In the genomic region with DNA sequence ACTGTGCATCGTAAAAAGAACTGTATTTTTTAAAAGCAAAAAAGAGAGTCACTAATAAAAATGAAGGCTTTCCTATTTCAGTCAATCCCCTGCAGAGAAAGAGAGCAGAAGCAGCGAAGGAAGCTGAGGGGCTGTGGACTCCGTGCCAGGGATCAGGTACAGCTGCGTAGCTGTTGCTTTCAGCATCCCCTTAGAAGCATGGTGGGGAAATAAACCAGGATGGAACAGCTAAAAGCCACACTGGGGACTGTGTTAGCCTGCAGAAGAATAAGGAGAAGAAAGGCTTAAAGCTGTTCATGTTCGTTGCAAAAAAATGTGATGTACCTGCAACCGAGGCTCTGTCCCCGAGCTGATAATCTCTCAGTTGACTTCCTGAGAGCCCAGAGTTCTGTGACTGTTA, we compare ENCODE assay signal across 26 mouse cellular contexts.
DNase-seq lines count a peak whose midpoint lies in the region; ATAC-seq and TF ChIP-seq lines count a peak whose summit lies in the region.
"Had no signal": no experiment of that assay in that cellular context is flagged by ENCODE, and none has a peak within 500 bp of the region (broad histone marks: within the 10 kb centered on the region; RNA-seq: fewer than 3 reads in every experiment).

No protein-coding gene starts in this region.

- no peaks in the 10 kb centered on the region for H3K36me3 ChIP-seq in limb, embryonic 13.5 days
- H3K36me3 ChIP-seq in limb, embryonic 10.5 days = no peaks in the 10 kb centered on the region
- H3K36me3 ChIP-seq in neural tube, embryonic 14.5 days (ENCODE audit: control insufficient read depth, insufficient read depth, low read length) = no peaks in the 10 kb centered on the region
- no peaks in the 10 kb centered on the region for H3K36me3 ChIP-seq in heart, embryonic 11.5 days (ENCODE audit: control insufficient read depth, insufficient read depth, low read length)
- H3K36me3 ChIP-seq: embryonic facial prominence, embryonic 13.5 days; forebrain, embryonic 12.5 days; heart, embryonic 15.5 days; hindbrain, embryonic 15.5 days; intestine, embryonic 15.5 days; liver, embryonic 15.5 days had no signal

- H3K4me1 ChIP-seq in limb, embryonic 13.5 days = peaks cover 28% of the 10 kb centered on the region
- peaks cover 23% of the 10 kb centered on the region for H3K4me1 ChIP-seq in limb, embryonic 10.5 days
- H3K4me1 ChIP-seq in neural tube, embryonic 14.5 days (ENCODE audit: control insufficient read depth, insufficient read depth, low read length) = no peaks in the 10 kb centered on the region; the same call in 1 of the 2 replicates
- H3K4me1 ChIP-seq in heart, embryonic 11.5 days (ENCODE audit: control insufficient read depth, insufficient read depth, low read length) = no peaks in the 10 kb centered on the region
- H3K4me1 ChIP-seq: embryonic facial prominence, embryonic 13.5 days; forebrain, embryonic 12.5 days; heart, embryonic 15.5 days; intestine, embryonic 15.5 days; liver, embryonic 15.5 days had no signal

- H3K9me3 ChIP-seq in limb, embryonic 13.5 days = no peaks in the 10 kb centered on the region
- H3K9me3 ChIP-seq in limb, embryonic 10.5 days (replicated peaks) = no peaks in the 10 kb centered on the region
- no peaks in the 10 kb centered on the region for H3K9me3 ChIP-seq in neural tube, embryonic 14.5 days (ENCODE audit: control insufficient read depth, low read length)
- H3K9me3 ChIP-seq in heart, embryonic 11.5 days (replicated peaks; ENCODE audit: control insufficient read depth, low read length) = no peaks in the 10 kb centered on the region
- H3K9me3 ChIP-seq: embryonic facial prominence, embryonic 13.5 days; forebrain, embryonic 12.5 days; heart, embryonic 15.5 days; hindbrain, embryonic 15.5 days; intestine, embryonic 15.5 days; liver, embryonic 15.5 days had no signal

- no peak overlapping the region for H3K9ac ChIP-seq in limb, embryonic 13.5 days
- no peak overlapping the region for H3K9ac ChIP-seq in neural tube, embryonic 14.5 days (replicated peaks; ENCODE audit: low read depth, low read length)
- H3K9ac ChIP-seq in heart, embryonic 11.5 days (ENCODE audit: low read depth, low read length) = no peak overlapping the region
- H3K9ac ChIP-seq: embryonic facial prominence, embryonic 13.5 days; forebrain, embryonic 12.5 days; heart, embryonic 15.5 days; hindbrain, embryonic 15.5 days; intestine, embryonic 15.5 days; liver, embryonic 15.5 days; lung, embryonic 14.5 days had no signal

- ATAC-seq in limb, embryonic 13.5 days (ENCODE audit: low FRiP score, low read depth) = no peak
- ATAC-seq in neural tube, embryonic 14.5 days (ENCODE audit: low read depth) = peak; percentile 51; the same call in 1 of the 2 replicates
- ATAC-seq in heart, embryonic 11.5 days (replicated peaks; ENCODE audit: insufficient number of reproducible peaks, low FRiP score, low TSS enrichment) = no peak
- ATAC-seq: CD4-positive, CD25-positive, alpha-beta regulatory T cell, adult 4 months; intestine, embryonic 15.5 days had no signal

- 33% methylated on average over 7 of the region's 7 CpGs for WGBS in limb, embryonic 13.5 days
- 83% methylated on average over 7 of the region's 7 CpGs for WGBS in limb, embryonic 10.5 days
- WGBS in neural tube, embryonic 14.5 days = 60% methylated on average over 7 of the region's 7 CpGs
- 69% methylated on average over 7 of the region's 7 CpGs for WGBS in heart, embryonic 11.5 days (ENCODE audit: insufficient replicate concordance)

- intact Hi-C loops in gastrocnemius, adult 2 months (cut with DNase I) = no loop called here

- no peaks in the 10 kb centered on the region for H3K27me3 ChIP-seq in limb, embryonic 13.5 days
- H3K27me3 ChIP-seq in limb, embryonic 10.5 days (ENCODE audit: low read depth, poor library complexity, severe bottlenecking) = no peaks in the 10 kb centered on the region
- H3K27me3 ChIP-seq in neural tube, embryonic 14.5 days (ENCODE audit: control insufficient read depth, insufficient read depth, low read length) = no peaks in the 10 kb centered on the region
- H3K27me3 ChIP-seq in heart, embryonic 11.5 days (ENCODE audit: control insufficient read depth, insufficient read depth, low read length) = no peaks in the 10 kb centered on the region
- H3K27me3 ChIP-seq: embryonic facial prominence, embryonic 13.5 days; forebrain, embryonic 12.5 days; heart, embryonic 15.5 days; hindbrain, embryonic 15.5 days; intestine, embryonic 15.5 days; liver, embryonic 15.5 days had no signal

- no peak overlapping the region for H3K4me3 ChIP-seq in gastrocnemius, adult 2 months
- no peak overlapping the region for H3K4me3 ChIP-seq in limb, embryonic 13.5 days
- H3K4me3 ChIP-seq in limb, embryonic 10.5 days = no peak overlapping the region
- no peak overlapping the region for H3K4me3 ChIP-seq in neural tube, embryonic 14.5 days (ENCODE audit: low read depth, low read length)
- no peak overlapping the region for H3K4me3 ChIP-seq in heart, embryonic 11.5 days (ENCODE audit: low read depth, low read length)
- H3K4me3 ChIP-seq: embryonic facial prominence, embryonic 13.5 days; forebrain, embryonic 12.5 days; heart, embryonic 15.5 days; hindbrain, embryonic 15.5 days; intestine, embryonic 15.5 days; liver, embryonic 15.5 days had no signal

- TF ChIP-seq CTCF in gastrocnemius, adult 2 months (IDR thresholded peaks at IDR 0.05) = no peak
- TF ChIP-seq CTCF in brain, embryonic 14.5 days (IDR thresholded peaks at IDR 0.05; ENCODE audit: borderline replicate concordance, extremely low read depth, insufficient read depth, insufficient read length) = no peak

- H3K27ac ChIP-seq in gastrocnemius, adult 2 months = no peak overlapping the region
- H3K27ac ChIP-seq in limb, embryonic 13.5 days = no peak overlapping the region
- no peak overlapping the region for H3K27ac ChIP-seq in limb, embryonic 10.5 days
- H3K27ac ChIP-seq in neural tube, embryonic 14.5 days (ENCODE audit: low read depth, low read length) = no peak overlapping the region; the same call in 1 of the 2 replicates
- no peak overlapping the region for H3K27ac ChIP-seq in heart, embryonic 11.5 days (ENCODE audit: low read depth, low read length)
- H3K27ac ChIP-seq: embryonic facial prominence, embryonic 13.5 days; forebrain, embryonic 12.5 days; heart, embryonic 15.5 days; hindbrain, embryonic 15.5 days; intestine, embryonic 15.5 days; kidney, postnatal 0 days; liver, embryonic 15.5 days had no signal

- H3K4me2 ChIP-seq in limb, embryonic 13.5 days (replicated peaks) = 0 out of 2 replicates have a peak overlapping the region, but pooled peaks have one; percentile 5
- no peak overlapping the region; the same call in 1 of the 2 replicates for H3K4me2 ChIP-seq in neural tube, embryonic 14.5 days (ENCODE audit: low read depth, low read length)
- H3K4me2 ChIP-seq in heart, embryonic 11.5 days = no peak overlapping the region
- H3K4me2 ChIP-seq: embryonic facial prominence, embryonic 13.5 days; forebrain, embryonic 12.5 days; heart, embryonic 15.5 days; hindbrain, embryonic 15.5 days; intestine, embryonic 15.5 days; liver, embryonic 15.5 days; lung, embryonic 14.5 days had no signal

- no peak for TF ChIP-seq POLR2A in brain, embryonic 14.5 days (IDR thresholded peaks at IDR 0.05; ENCODE audit: borderline replicate concordance, extremely low read depth, insufficient read depth, insufficient read length, poor library complexity, severe bottlenecking)

- peak; percentile 15 for DNase-seq in gastrocnemius, adult 2 months
- no peak for DNase-seq in gastrocnemius, adult 8-10 months (ENCODE audit: low spot score in 2 of 2)
- DNase-seq in limb, embryonic 10.5 days (ENCODE audit: low spot score) = no peak
- DNase-seq in brain, embryonic 14.5 days (ENCODE audit: low read depth) = peak; percentile 26
- DNase-seq: adrenal gland, postnatal 14 days; cerebellum, adult 11-12 months; cerebellum, adult 9-11 months; gastrocnemius, postnatal 10 days; kidney, adult 2 months; layer of hippocampus, postnatal 36 days; left cerebral cortex, postnatal 4 days; lung, embryonic 14.5 days; lung, postnatal 14 days; right cerebral cortex, postnatal 14 days; thymus, postnatal 4 days had no signal

Comparison
In these comparisons a context has a peak if more than half of its experiments do, and no peak if none do; other contexts are left out.
1. DNase-seq: peak in gastrocnemius, adult 2 months (single experiment) and brain, embryonic 14.5 days (single experiment); none in gastrocnemius, adult 8-10 months (0 of 2) and limb, embryonic 10.5 days (single experiment).